Mouse (Mus musculus): Measurements from ENCODE around the gene Phlda3. TPM values are rescaled to one million over a fixed set of nuclear protein-coding genes. Genes with fewer than 3 reads are reported as not detected.

Phlda3 gene
- polyA plus RNA-seq, 1 experiment from 2014 or later: 19.4 TPM

GRCm38 (mm10) chr1:135798492-135798891 is 32.6 kb downstream of the Phlda3 start:
- H3K4me2 ChIP-seq: no peak overlapping the region
- ATAC-seq (ENCODE audit: low FRiP score) (no peak), DNase-seq (ENCODE audit: low spot score, missing footprints) (no peak)
- H3K36me3 ChIP-seq (ENCODE audit: control insufficient read depth, insufficient read depth, low read length): no peaks in the 10 kb centered on the region
- WGBS: 76% methylated on average over 1 of the region's 1 CpGs
- no peak overlapping the region for H3K4me3 ChIP-seq (ENCODE audit: low read depth, low read length)
- no peaks in the 10 kb centered on the region for H3K9me3 ChIP-seq (ENCODE audit: control insufficient read depth, low read length)
- no peak overlapping the region for H3K9ac ChIP-seq (ENCODE audit: low read length)
- H3K27me3 ChIP-seq (ENCODE audit: control insufficient read depth, insufficient read depth, low read length): peaks cover 1% of the 10 kb centered on the region; the same call in 1 of the 2 replicates
- no peak overlapping the region for H3K27ac ChIP-seq (ENCODE audit: low read depth, low read length)
- peaks cover 20% of the 10 kb centered on the region for H3K4me1 ChIP-seq (ENCODE audit: control insufficient read depth, insufficient read depth, low read length)

GRCm38 (mm10) chr1:135799109-135799627 is 33.2 kb downstream of the Phlda3 start:
- Histone ChIP-seq H3K9ac (ENCODE audit: low read length) (no peak overlapping the region), H3K27ac (ENCODE audit: low read depth, low read length) (no peak overlapping the region), H3K4me3 (ENCODE audit: low read depth, low read length) (no peak overlapping the region), H3K36me3 (ENCODE audit: control insufficient read depth, insufficient read depth, low read length) (no peaks in the 10 kb centered on the region), H3K27me3 (ENCODE audit: control insufficient read depth, insufficient read depth, low read length) (no peaks in the 10 kb centered on the region), H3K4me2 (no peak overlapping the region), H3K4me1 (ENCODE audit: control insufficient read depth, insufficient read depth, low read length) (peaks cover 13% of the 10 kb centered on the region), H3K9me3 (ENCODE audit: control insufficient read depth, low read length) (no peaks in the 10 kb centered on the region)
- ATAC-seq (ENCODE audit: low FRiP score): no peak
- 80% methylated on average over 8 of the region's 8 CpGs for WGBS
- no peak for DNase-seq (ENCODE audit: low spot score, missing footprints)

- H3K36me3 ChIP-seq (ENCODE audit: control insufficient read depth, insufficient read depth, low read length): no peaks in the 10 kb centered on the region
- no peak overlapping the region for H3K4me3 ChIP-seq (ENCODE audit: low read depth, low read length)
- H3K9me3 ChIP-seq (ENCODE audit: control insufficient read depth, low read length): no peaks in the 10 kb centered on the region
- H3K27ac ChIP-seq (ENCODE audit: low read depth, low read length): no peak overlapping the region
- peaks cover 4% of the 10 kb centered on the region for H3K4me1 ChIP-seq (ENCODE audit: control insufficient read depth, insufficient read depth, low read length)
- ATAC-seq (ENCODE audit: low FRiP score): no peak
- H3K4me2 ChIP-seq: no peak overlapping the region
- H3K27me3 ChIP-seq (ENCODE audit: control insufficient read depth, insufficient read depth, low read length): no peaks in the 10 kb centered on the region
- no peak overlapping the region for H3K9ac ChIP-seq (ENCODE audit: low read length)
- WGBS: 57% methylated on average over 8 of the region's 8 CpGs
- no peak for DNase-seq (ENCODE audit: low spot score, missing footprints)
Measured at GRCm38 (mm10) chr1:135800192-135800950, 34.5 kb downstream of the Phlda3 start.

GRCm38 (mm10) chr1:135807546-135807945 is 41.6 kb downstream of the Phlda3 start:
- Histone ChIP-seq H3K27ac (ENCODE audit: low read depth, low read length) (no peak overlapping the region), H3K4me2 (no peak overlapping the region), H3K4me1 (ENCODE audit: control insufficient read depth, insufficient read depth, low read length) (no peaks in the 10 kb centered on the region; the same call in 1 of the 2 replicates), H3K9ac (ENCODE audit: low read length) (no peak overlapping the region), H3K4me3 (ENCODE audit: low read depth, low read length) (no peak overlapping the region), H3K27me3 (ENCODE audit: control insufficient read depth, insufficient read depth, low read length) (no peaks in the 10 kb centered on the region), H3K9me3 (ENCODE audit: control insufficient read depth, low read length) (no peaks in the 10 kb centered on the region), H3K36me3 (ENCODE audit: control insufficient read depth, insufficient read depth, low read length) (no peaks in the 10 kb centered on the region)
- DNase-seq (ENCODE audit: low spot score, missing footprints): no peak
- WGBS: 60% methylated on average over 10 of the region's 10 CpGs
- no peak for ATAC-seq (ENCODE audit: low FRiP score)

- WGBS: 77% methylated on average over 2 of the region's 2 CpGs
- Histone ChIP-seq H3K4me3 (ENCODE audit: low read depth, low read length) (no peak overlapping the region), H3K9me3 (ENCODE audit: control insufficient read depth, low read length) (no peaks in the 10 kb centered on the region), H3K9ac (ENCODE audit: low read length) (no peak overlapping the region), H3K4me2 (no peak overlapping the region), H3K4me1 (ENCODE audit: control insufficient read depth, insufficient read depth, low read length) (no peaks in the 10 kb centered on the region; the same call in 1 of the 2 replicates), H3K27ac (ENCODE audit: low read depth, low read length) (no peak overlapping the region), H3K36me3 (ENCODE audit: control insufficient read depth, insufficient read depth, low read length) (no peaks in the 10 kb centered on the region), H3K27me3 (ENCODE audit: control insufficient read depth, insufficient read depth, low read length) (no peaks in the 10 kb centered on the region)
- ATAC-seq (ENCODE audit: low FRiP score) (no peak), DNase-seq (ENCODE audit: low spot score, missing footprints) (no peak)
Measured at GRCm38 (mm10) chr1:135810180-135810579, 44.3 kb downstream of the Phlda3 start.

GRCm38 (mm10) chr1:135811016-135811646 is 45.2 kb downstream of the Phlda3 start:
- no peaks in the 10 kb centered on the region for H3K9me3 ChIP-seq (ENCODE audit: control insufficient read depth, low read length)
- no peaks in the 10 kb centered on the region for H3K36me3 ChIP-seq (ENCODE audit: control insufficient read depth, insufficient read depth, low read length)
- H3K9ac ChIP-seq (ENCODE audit: low read length): no peak overlapping the region
- ATAC-seq (ENCODE audit: low FRiP score): peak; percentile 77
- peak; percentile 99 for DNase-seq (ENCODE audit: low spot score, missing footprints)
- H3K27ac ChIP-seq (ENCODE audit: low read depth, low read length): no peak overlapping the region
- H3K4me3 ChIP-seq (ENCODE audit: low read depth, low read length): no peak overlapping the region
- no peaks in the 10 kb centered on the region; the same call in 1 of the 2 replicates for H3K4me1 ChIP-seq (ENCODE audit: control insufficient read depth, insufficient read depth, low read length)
- no peak overlapping the region for H3K4me2 ChIP-seq
- WGBS: 19% methylated on average over 7 of the region's 7 CpGs
- 0 out of 2 replicates have a peak, but pooled peaks cover 1% of the 10 kb centered on the region for H3K27me3 ChIP-seq (ENCODE audit: control insufficient read depth, insufficient read depth, low read length)

GRCm38 (mm10) chr1:135812205-135812604 is 46.3 kb downstream of the Phlda3 start:
- WGBS: 88% methylated on average over 3 of the region's 3 CpGs
- no peaks in the 10 kb centered on the region for H3K9me3 ChIP-seq (ENCODE audit: control insufficient read depth, low read length)
- no peaks in the 10 kb centered on the region for H3K36me3 ChIP-seq (ENCODE audit: control insufficient read depth, insufficient read depth, low read length)
- no peak for ATAC-seq (ENCODE audit: low FRiP score)
- H3K27me3 ChIP-seq (ENCODE audit: control insufficient read depth, insufficient read depth, low read length): peaks cover 7% of the 10 kb centered on the region; the same call in 1 of the 2 replicates
- no peak for DNase-seq (ENCODE audit: low spot score, missing footprints)
- H3K4me1 ChIP-seq (ENCODE audit: control insufficient read depth, insufficient read depth, low read length): no peaks in the 10 kb centered on the region; the same call in 1 of the 2 replicates
- no peak overlapping the region for H3K4me3 ChIP-seq (ENCODE audit: low read depth, low read length)
- no peak overlapping the region for H3K27ac ChIP-seq (ENCODE audit: low read depth, low read length)
- H3K9ac ChIP-seq (ENCODE audit: low read length): no peak overlapping the region
- H3K4me2 ChIP-seq: no peak overlapping the region

- no peaks in the 10 kb centered on the region for H3K9me3 ChIP-seq (ENCODE audit: control insufficient read depth, low read length)
- H3K4me3 ChIP-seq (ENCODE audit: low read depth, low read length): no peak overlapping the region
- peaks cover 11% of the 10 kb centered on the region; the same call in 1 of the 2 replicates for H3K27me3 ChIP-seq (ENCODE audit: control insufficient read depth, insufficient read depth, low read length)
- no peaks in the 10 kb centered on the region for H3K36me3 ChIP-seq (ENCODE audit: control insufficient read depth, insufficient read depth, low read length)
- no peak overlapping the region for H3K9ac ChIP-seq (ENCODE audit: low read length)
- ATAC-seq (ENCODE audit: low FRiP score) (no peak), DNase-seq (ENCODE audit: low spot score, missing footprints) (no peak)
- 58% methylated on average over 2 of the region's 2 CpGs for WGBS
- no peaks in the 10 kb centered on the region; the same call in 1 of the 2 replicates for H3K4me1 ChIP-seq (ENCODE audit: control insufficient read depth, insufficient read depth, low read length)
- H3K27ac ChIP-seq (ENCODE audit: low read depth, low read length): no peak overlapping the region
- H3K4me2 ChIP-seq: no peak overlapping the region
Measured at GRCm38 (mm10) chr1:135812618-135813017, 46.7 kb downstream of the Phlda3 start.

GRCm38 (mm10) chr1:135813071-135813470 is 47.2 kb downstream of the Phlda3 start:
- Histone ChIP-seq H3K27me3 (ENCODE audit: control insufficient read depth, insufficient read depth, low read length) (peaks cover 16% of the 10 kb centered on the region), H3K36me3 (ENCODE audit: control insufficient read depth, insufficient read depth, low read length) (no peaks in the 10 kb centered on the region), H3K27ac (ENCODE audit: low read depth, low read length) (no peak overlapping the region), H3K4me1 (ENCODE audit: control insufficient read depth, insufficient read depth, low read length) (no peaks in the 10 kb centered on the region; the same call in 1 of the 2 replicates), H3K9ac (ENCODE audit: low read length) (no peak overlapping the region), H3K4me2 (no peak overlapping the region), H3K9me3 (ENCODE audit: control insufficient read depth, low read length) (no peaks in the 10 kb centered on the region), H3K4me3 (ENCODE audit: low read depth, low read length) (no peak overlapping the region)
- ATAC-seq (ENCODE audit: low FRiP score) (no peak), DNase-seq (ENCODE audit: low spot score, missing footprints) (no peak)
- 76% methylated on average over 4 of the region's 4 CpGs for WGBS

Measured in midbrain, embryonic 11.5 days (tissue).